Mouse (Mus musculus): Measurements from ENCODE around the gene Tmem52.
"Not testable (repeated sequence)": the region's sequence is repeated elsewhere in the genome, so short reads cannot be mapped to it uniquely, and the experiment has no call there.

Gene Tmem52

GRCm38 (mm10) chr4:155472716-155473290 lies 3.9 kb downstream of the Tmem52 start:
- DNase-seq (ENCODE audit: low spot score in 2 of 2): no peak

- DNase-seq (ENCODE audit: low spot score in 2 of 2): no peak
Observed at GRCm38 (mm10) chr4:155473319-155473718, 4.4 kb downstream of the Tmem52 start.

- not testable (repeated sequence) for DNase-seq (ENCODE audit: low spot score in 2 of 2)
Observed at GRCm38 (mm10) chr4:155473796-155474195, 4.9 kb downstream of the Tmem52 start.

- DNase-seq (ENCODE audit: low spot score in 2 of 2): peak; percentile 66 to 78
Observed at GRCm38 (mm10) chr4:155481381-155482124, 12.6 kb downstream of the Tmem52 start.

- no peak for DNase-seq (ENCODE audit: low spot score in 2 of 2)
Observed at GRCm38 (mm10) chr4:155482125-155482480, 13.2 kb downstream of the Tmem52 start.

- peak; percentile 37 to 48 for DNase-seq (ENCODE audit: low spot score in 2 of 2)
Observed at GRCm38 (mm10) chr4:155482733-155483540, 14.0 kb downstream of the Tmem52 start.

GRCm38 (mm10) chr4:155485521-155485920 lies 16.6 kb downstream of the Tmem52 start:
- no peak for DNase-seq (ENCODE audit: low spot score in 2 of 2)

GRCm38 (mm10) chr4:155487746-155488145 lies 18.8 kb downstream of the Tmem52 start:
- no peak for DNase-seq (ENCODE audit: low spot score in 2 of 2)

GRCm38 (mm10) chr4:155488232-155489025 lies 19.5 kb downstream of the Tmem52 start:
- DNase-seq (ENCODE audit: low spot score in 2 of 2): peak; percentile 45 to 75

GRCm38 (mm10) chr4:155489101-155489970 lies 20.4 kb downstream of the Tmem52 start:
- no peak for DNase-seq (ENCODE audit: low spot score in 2 of 2)

GRCm38 (mm10) chr4:155490456-155490855 lies 21.5 kb downstream of the Tmem52 start:
- peak in 1 of 2 experiments; percentile 25 for DNase-seq (ENCODE audit: low spot score in 2 of 2)

GRCm38 (mm10) chr4:155490990-155491504 lies 22.1 kb downstream of the Tmem52 start, which contains the start of gene Gnb1:
Gene Gnb1, plus strand, starts transcription at chr4:155491361.
- DNase-seq (ENCODE audit: low spot score in 2 of 2): peak; percentile 86 to 93

- DNase-seq (ENCODE audit: low spot score in 2 of 2): no peak
Observed at GRCm38 (mm10) chr4:155491529-155492130, 22.7 kb downstream of the Tmem52 start.

- peak; percentile 40 to 60 for DNase-seq (ENCODE audit: low spot score in 2 of 2)
Observed at GRCm38 (mm10) chr4:155492131-155492633, 23.3 kb downstream of the Tmem52 start.

- DNase-seq (ENCODE audit: low spot score in 2 of 2): no peak
Observed at GRCm38 (mm10) chr4:155494891-155495290, 26.0 kb downstream of the Tmem52 start.

- no peak for DNase-seq (ENCODE audit: low spot score in 2 of 2)
Observed at GRCm38 (mm10) chr4:155497963-155498362, 29.0 kb downstream of the Tmem52 start.

GRCm38 (mm10) chr4:155501126-155501525 lies 32.2 kb downstream of the Tmem52 start:
- DNase-seq (ENCODE audit: low spot score in 2 of 2): no peak

- DNase-seq (ENCODE audit: low spot score in 2 of 2): no peak
Observed at GRCm38 (mm10) chr4:155505067-155505466, 36.2 kb downstream of the Tmem52 start.

- no peak for DNase-seq (ENCODE audit: low spot score in 2 of 2)
Observed at GRCm38 (mm10) chr4:155505671-155506295, 36.9 kb downstream of the Tmem52 start.
